Mouse (Mus musculus) forebrain, embryonic 16.5 days (tissue): ENCODE data around the gene Nrg3. TPM values are rescaled to one million over a fixed set of nuclear protein-coding genes. Genes with fewer than 3 reads are reported as not detected.

ENCODE experiments used
- ATAC-seq: fragments of 200-750 bp; cut with Nextera tagmentation; 2 replicates; pipeline ENCODE4 v1.8.0; 2017; ENCODE audit warnings: mild to moderate bottlenecking, moderate library complexity
- H3K27ac ChIP-seq: fragments of 300-500 bp; sonication (generic); 2 replicates; pipeline ENCODE4 v1.5.1; 2014; ENCODE audit warnings: low read length, control low read depth
- H3K27me3 ChIP-seq: fragments of 300-500 bp; sonication (generic); replicated peaks from 2 replicates; pipeline ENCODE4 v1.6.1; 2014; ENCODE audit warnings: low read length; ENCODE audit not compliant: control insufficient read depth, insufficient read depth
- H3K36me3 ChIP-seq: fragments of 300-500 bp; sonication (generic); 2 replicates; pipeline ENCODE4 v1.6.1; 2014; ENCODE audit not compliant: control insufficient read depth, insufficient read depth
- H3K4me1 ChIP-seq: fragments of 300-500 bp; sonication (generic); replicated peaks from 2 replicates; pipeline ENCODE4 v1.6.1; 2014; ENCODE audit warnings: low read length; ENCODE audit not compliant: control insufficient read depth, insufficient read depth
- H3K4me2 ChIP-seq: fragments of 300-500 bp; sonication (generic); 2 replicates; pipeline ENCODE4 v1.6.1; 2014; ENCODE audit warnings: mild to moderate bottlenecking, low read length, control low read depth
- H3K4me3 ChIP-seq: fragments of 300-500 bp; sonication (generic); replicated peaks from 2 replicates; pipeline ENCODE4 v1.5.1; 2014; ENCODE audit warnings: mild to moderate bottlenecking, low read length, control low read depth
- H3K9ac ChIP-seq: fragments of 300-500 bp; sonication (generic); replicated peaks from 2 replicates; pipeline ENCODE4 v1.6.1; 2014; ENCODE audit warnings: low read depth, low read length, control low read depth
- H3K9me3 ChIP-seq: fragments of 300-500 bp; sonication (generic); 2 replicates; pipeline ENCODE4 v1.6.1; 2016; ENCODE audit warnings: low read length; ENCODE audit not compliant: control insufficient read depth
- WGBS: fragments of 180-500 bp; shearing (Covaris S2); extraction: QIAGEN DNeasy Blood & Tissue Kit; methylation state at CpG from one replicate; pipeline ENCODE4 v1.1.7; 2014; 5-methylcytosine and 5-hydroxymethylcytosine counted together
- polyA plus RNA-seq: library from polyadenylated mRNA; unstranded; fragments of >200 nt; fragmentation: Nextera tagmentation; extraction: Ambion mirVana; gene quantifications from 2 replicates; pipeline ENCODE4 v1.2.1, GENCODE M21; 2015

Gene Nrg3
- polyA plus RNA-seq, 1 experiment from 2014 or later, result 13.4 TPM

DNA sequence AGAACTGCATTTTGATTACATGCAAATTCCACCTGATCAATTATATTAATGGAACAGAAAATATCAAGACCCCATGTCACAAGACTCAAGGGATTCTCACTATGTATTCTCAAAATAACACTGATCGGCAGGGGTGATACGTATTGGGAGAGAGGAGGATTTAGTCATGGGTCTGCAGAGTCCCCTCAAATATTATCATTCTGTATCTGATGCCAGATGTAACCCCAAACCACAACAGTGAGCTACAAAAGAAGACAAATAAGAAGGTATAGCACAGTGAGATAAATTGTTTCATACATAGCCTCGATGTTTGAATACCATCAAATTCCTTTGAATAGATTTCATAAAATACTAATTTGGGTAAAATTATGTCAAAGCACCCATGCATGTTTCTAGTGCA is 842.8 kb downstream of the Nrg3 start:
- WGBS, result 72% methylated on average over 3 of the region's 3 CpGs
- H3K27ac ChIP-seq, result no peak overlapping the region
- no peak overlapping the region for H3K9ac ChIP-seq
- ATAC-seq, result no peak
- H3K27me3 ChIP-seq, result no peaks in the 10 kb centered on the region
- no peaks in the 10 kb centered on the region for H3K36me3 ChIP-seq
- H3K4me3 ChIP-seq, result no peak overlapping the region
- H3K4me2 ChIP-seq, result no peak overlapping the region
- H3K4me1 ChIP-seq, result peaks cover 6% of the 10 kb centered on the region
- no peaks in the 10 kb centered on the region for H3K9me3 ChIP-seq

DNA sequence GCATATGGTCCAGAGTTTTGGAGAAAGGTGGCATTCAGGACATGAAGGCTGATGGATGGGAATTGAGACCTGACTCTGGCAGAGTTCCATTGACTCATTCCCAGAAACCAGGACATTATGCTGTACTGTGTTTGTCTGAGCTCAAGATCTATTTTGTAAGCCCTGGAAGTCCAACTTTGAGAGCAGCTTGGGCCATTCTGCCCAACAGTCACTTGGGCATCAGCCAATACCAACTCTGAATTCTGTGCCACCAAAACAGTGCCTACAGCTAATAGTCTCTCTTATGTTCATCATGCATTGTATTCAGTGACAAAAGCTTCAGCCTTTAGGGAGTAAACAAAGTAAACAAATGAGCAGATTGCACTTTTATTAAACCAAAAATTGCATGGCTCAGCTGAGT is 843.2 kb downstream of the Nrg3 start:
- Histone ChIP-seq H3K9me3 (no peaks in the 10 kb centered on the region), H3K27me3 (no peaks in the 10 kb centered on the region), H3K27ac (no peak overlapping the region), H3K9ac (no peak overlapping the region), H3K36me3 (no peaks in the 10 kb centered on the region), H3K4me3 (no peak overlapping the region), H3K4me1 (peaks cover 6% of the 10 kb centered on the region), H3K4me2 (no peak overlapping the region)
- ATAC-seq, result peak; percentile 85

DNA sequence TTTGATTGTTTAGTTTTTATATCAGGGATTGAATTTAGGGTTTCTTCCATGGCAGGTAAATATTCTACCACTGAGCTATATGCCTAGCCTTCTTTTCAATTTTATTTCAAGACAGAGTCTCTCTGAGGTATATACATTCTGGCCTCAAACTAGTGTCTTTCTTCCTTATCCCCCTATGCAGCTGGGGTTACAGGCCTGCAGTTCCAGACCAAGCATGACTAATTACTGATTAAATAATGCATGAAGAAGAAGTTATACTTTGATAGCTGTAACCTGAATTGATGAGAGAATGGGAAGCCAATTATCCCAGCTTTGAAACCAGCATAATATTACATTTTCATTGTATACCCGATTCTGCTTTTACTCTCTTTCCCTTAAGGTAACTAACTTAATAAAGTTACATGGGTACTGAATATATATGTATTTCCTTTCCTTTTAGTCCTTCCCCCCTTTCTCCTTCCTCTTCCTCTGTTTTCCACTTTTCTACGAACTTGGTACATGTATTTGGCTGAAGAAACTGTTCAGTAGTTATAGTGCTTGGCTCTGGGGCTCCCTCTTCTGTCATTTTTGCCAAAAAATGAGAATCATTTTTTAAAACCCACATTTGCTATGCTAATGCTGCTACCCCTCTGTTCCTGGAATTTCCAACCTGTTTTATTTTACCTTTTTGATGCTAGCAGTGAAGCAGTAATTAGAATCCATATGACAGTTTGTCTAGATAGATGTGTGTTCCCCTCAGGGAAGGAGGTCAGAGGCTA is 843.8 kb downstream of the Nrg3 start:
- no peaks in the 10 kb centered on the region for H3K9me3 ChIP-seq
- peak; percentile 57 for ATAC-seq
- 54% methylated on average over 2 of the region's 2 CpGs for WGBS

DNA sequence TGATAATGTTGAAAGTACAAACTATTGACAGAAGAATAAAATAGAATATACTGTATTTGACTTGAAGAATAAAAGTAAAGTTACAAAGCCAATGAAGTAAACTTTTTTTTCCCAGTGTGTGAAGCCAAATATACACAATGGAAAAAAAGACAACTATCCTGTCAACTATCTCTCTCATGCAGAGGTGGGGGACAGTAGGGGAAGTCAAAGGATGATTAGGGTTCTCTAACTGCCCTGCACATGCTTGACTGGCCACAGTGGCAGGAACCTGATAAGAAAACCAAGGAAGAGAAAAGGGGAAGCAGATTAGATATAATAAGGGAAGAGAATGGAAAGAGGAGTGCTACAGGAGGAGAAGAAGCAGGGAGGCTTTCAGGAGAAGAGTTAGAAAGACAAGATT is 855.9 kb downstream of the Nrg3 start:
- Histone ChIP-seq H3K4me3 (no peak overlapping the region), H3K27ac (no peak overlapping the region), H3K36me3 (no peaks in the 10 kb centered on the region), H3K9ac (no peak overlapping the region), H3K4me2 (no peak overlapping the region), H3K9me3 (no peaks in the 10 kb centered on the region), H3K4me1 (no peaks in the 10 kb centered on the region), H3K27me3 (no peaks in the 10 kb centered on the region)
- ATAC-seq, result no peak

More for the DNA sequence above, 843.8 kb downstream of the Nrg3 start:
- Histone ChIP-seq H3K27me3 (no peaks in the 10 kb centered on the region), H3K36me3 (no peaks in the 10 kb centered on the region), H3K9ac (no peak overlapping the region), H3K27ac (no peak overlapping the region), H3K4me1 (peaks cover 6% of the 10 kb centered on the region), H3K4me2 (no peak overlapping the region), H3K4me3 (no peak overlapping the region)

DNA sequence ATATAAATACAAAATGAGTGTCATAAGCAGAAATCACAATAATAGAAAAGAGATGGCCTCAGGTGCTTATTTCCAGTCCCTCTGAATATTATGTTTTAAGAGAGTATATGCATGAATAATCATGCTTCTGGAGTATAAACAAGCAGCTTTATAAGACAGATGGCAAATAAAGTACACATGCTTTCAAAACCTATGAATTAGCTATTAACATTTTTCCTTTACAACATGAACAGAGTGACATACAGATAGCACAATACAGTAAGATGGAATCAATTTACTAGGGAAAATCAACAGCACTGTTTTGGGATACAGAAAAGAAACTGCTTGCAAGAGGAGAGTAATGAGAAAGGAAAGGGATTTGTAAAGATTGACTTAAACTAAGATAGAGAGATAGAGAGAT is 875.2 kb downstream of the Nrg3 start:
- ATAC-seq, result peak; percentile 55; the same call in 1 of the 2 replicates

DNA sequence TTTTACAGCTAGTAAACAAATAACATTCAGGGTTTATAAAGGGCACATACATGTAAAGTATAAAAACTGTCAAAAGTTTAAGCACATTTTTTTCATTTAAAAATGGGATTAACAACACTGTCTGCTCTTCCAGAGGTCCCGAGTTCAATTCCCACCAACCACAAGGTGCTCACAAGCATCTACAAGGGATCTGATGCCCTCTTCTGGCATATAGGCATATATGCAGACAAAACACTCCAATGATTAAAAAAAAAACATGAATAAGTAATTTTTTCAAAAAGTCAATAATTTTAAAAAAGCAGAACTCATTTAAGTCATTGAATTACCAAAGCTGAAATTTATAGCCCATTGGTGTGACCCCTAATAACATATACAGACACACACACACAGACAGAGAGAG is 878.6 kb downstream of the Nrg3 start:
- no peaks in the 10 kb centered on the region for H3K27me3 ChIP-seq
- H3K9ac ChIP-seq, result no peak overlapping the region
- no peaks in the 10 kb centered on the region for H3K9me3 ChIP-seq
- ATAC-seq, result no peak
- no peak overlapping the region for H3K4me2 ChIP-seq
- H3K4me1 ChIP-seq, result no peaks in the 10 kb centered on the region
- no peak overlapping the region for H3K27ac ChIP-seq
- WGBS, result 95% methylated on average over 1 of the region's 1 CpGs
- H3K36me3 ChIP-seq, result no peaks in the 10 kb centered on the region
- no peak overlapping the region for H3K4me3 ChIP-seq

More for the DNA sequence above, 875.2 kb downstream of the Nrg3 start:
- H3K4me2 ChIP-seq, result no peak overlapping the region
- H3K27me3 ChIP-seq, result no peaks in the 10 kb centered on the region
- no peaks in the 10 kb centered on the region for H3K9me3 ChIP-seq
- no peak overlapping the region for H3K9ac ChIP-seq
- H3K36me3 ChIP-seq, result no peaks in the 10 kb centered on the region
- no peak overlapping the region for H3K4me3 ChIP-seq
- no peak overlapping the region for H3K27ac ChIP-seq
- no peaks in the 10 kb centered on the region for H3K4me1 ChIP-seq

DNA sequence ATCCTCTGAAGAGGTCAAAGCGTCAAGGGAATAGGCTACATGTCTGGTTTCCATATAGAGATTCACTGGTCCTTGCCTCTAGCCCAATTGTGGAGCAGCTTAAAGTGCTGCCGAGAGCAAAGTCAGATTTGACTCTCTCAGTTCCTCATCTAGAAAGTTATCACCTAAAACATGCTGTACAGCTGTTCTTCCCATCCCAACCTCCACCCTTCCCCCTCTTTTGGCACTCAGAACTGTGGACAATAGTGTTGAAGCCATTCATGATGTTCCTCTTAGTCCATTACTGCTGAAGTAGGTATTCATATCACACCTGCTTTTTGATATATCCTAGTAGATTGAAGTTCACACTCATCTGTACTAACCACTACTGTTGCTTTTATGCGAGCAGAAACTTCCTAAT is 896.1 kb downstream of the Nrg3 start:
- no peak overlapping the region for H3K27ac ChIP-seq
- 91% methylated on average over 3 of the region's 3 CpGs for WGBS
- H3K27me3 ChIP-seq, result no peaks in the 10 kb centered on the region
- no peaks in the 10 kb centered on the region for H3K9me3 ChIP-seq
- H3K36me3 ChIP-seq, result no peaks in the 10 kb centered on the region
- no peak overlapping the region for H3K4me3 ChIP-seq
- H3K4me1 ChIP-seq, result no peaks in the 10 kb centered on the region
- H3K4me2 ChIP-seq, result no peak overlapping the region
- no peak overlapping the region for H3K9ac ChIP-seq
- no peak for ATAC-seq

DNA sequence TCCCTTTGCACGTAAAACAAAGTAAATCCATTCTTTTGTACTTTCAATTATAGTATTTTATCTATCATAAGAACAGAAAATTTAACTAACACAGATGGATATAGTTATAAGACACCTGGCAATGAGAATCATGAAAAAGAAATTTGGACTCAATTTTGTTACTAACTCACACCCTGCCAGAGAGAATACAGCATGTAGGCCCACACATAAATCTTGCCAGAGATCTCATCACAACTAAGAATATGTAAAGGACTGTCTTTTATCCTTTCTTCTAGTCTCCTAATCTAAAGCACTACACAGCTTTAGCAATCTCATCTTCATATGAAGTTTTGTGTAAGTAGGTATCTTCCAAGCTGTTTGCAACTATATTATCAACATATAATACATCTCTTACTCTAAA is 904.7 kb downstream of the Nrg3 start:
- no peak overlapping the region for H3K4me3 ChIP-seq
- ATAC-seq, result no peak
- H3K27me3 ChIP-seq, result no peaks in the 10 kb centered on the region
- H3K9ac ChIP-seq, result no peak overlapping the region
- H3K36me3 ChIP-seq, result no peaks in the 10 kb centered on the region
- H3K4me2 ChIP-seq, result no peak overlapping the region
- H3K4me1 ChIP-seq, result no peaks in the 10 kb centered on the region
- no peaks in the 10 kb centered on the region for H3K9me3 ChIP-seq
- WGBS, result 95% methylated on average over 1 of the region's 1 CpGs
- H3K27ac ChIP-seq, result no peak overlapping the region

DNA sequence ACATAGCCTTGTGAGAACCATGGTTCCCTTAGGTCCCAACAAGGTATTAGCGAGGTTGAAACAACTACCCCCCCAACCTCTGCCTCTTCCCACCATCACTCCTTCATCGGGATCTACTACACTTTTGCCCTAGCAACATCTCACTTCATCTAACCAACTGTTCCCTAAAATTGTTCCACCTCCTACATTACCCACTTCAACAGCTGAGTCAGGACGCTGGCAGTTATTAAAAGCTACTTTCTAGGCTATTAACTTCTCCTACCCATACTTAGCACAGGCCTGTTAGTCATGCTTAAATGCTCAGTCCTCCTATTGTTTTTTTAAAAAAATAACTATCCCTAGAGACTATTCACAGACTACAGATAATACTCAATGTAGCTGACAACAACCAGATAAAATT is 906.7 kb downstream of the Nrg3 start:
- Histone ChIP-seq H3K36me3 (no peaks in the 10 kb centered on the region), H3K4me1 (no peaks in the 10 kb centered on the region), H3K27me3 (no peaks in the 10 kb centered on the region), H3K4me2 (no peak overlapping the region), H3K27ac (no peak overlapping the region), H3K9ac (no peak overlapping the region), H3K4me3 (no peak overlapping the region), H3K9me3 (no peaks in the 10 kb centered on the region)
- ATAC-seq, result no peak
- WGBS, result 96% methylated on average over 3 of the region's 3 CpGs

DNA sequence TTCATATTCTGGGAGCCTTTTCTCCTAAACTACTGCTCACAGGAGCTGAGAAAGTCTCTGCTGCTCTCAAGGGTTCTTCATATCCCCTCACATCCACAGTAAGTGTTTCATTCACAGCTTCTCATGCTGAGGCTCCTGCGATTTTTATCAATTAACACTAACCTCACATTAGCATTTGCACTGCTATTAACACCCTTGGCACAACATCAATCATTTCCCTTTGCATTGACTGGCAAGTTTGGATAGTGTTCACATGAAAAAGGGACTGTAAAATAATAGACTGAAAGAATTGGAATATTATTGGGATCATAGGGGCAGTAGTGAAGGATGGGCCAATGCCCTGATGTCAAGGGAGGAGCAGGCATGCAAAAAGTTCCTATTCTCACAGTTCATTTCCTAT is 918.3 kb downstream of the Nrg3 start:
- ATAC-seq, result 0 out of 2 replicates have a peak, but pooled peaks have one; percentile 33
- WGBS, result 26% methylated on average over 1 of the region's 1 CpGs
- Histone ChIP-seq H3K36me3 (no peaks in the 10 kb centered on the region), H3K27ac (no peak overlapping the region), H3K4me3 (no peak overlapping the region), H3K9me3 (no peaks in the 10 kb centered on the region), H3K27me3 (no peaks in the 10 kb centered on the region), H3K4me2 (no peak overlapping the region), H3K4me1 (no peaks in the 10 kb centered on the region; the same call in 1 of the 2 replicates), H3K9ac (no peak overlapping the region)
